Mouse (Mus musculus): Measurements from ENCODE around the gene Ralgapb.

- no peak for TF ChIP-seq CTCF (IDR thresholded peaks at IDR 0.05; ENCODE audit: control insufficient read depth, insufficient read depth, insufficient replicate concordance, low read depth, low read length)
- TF ChIP-seq POLR2A (IDR thresholded peaks at IDR 0.05; ENCODE audit: control insufficient read depth, low read depth, low read length), result no peak
These were observed 44.4 kb upstream of the Ralgapb start for GRCm38 (mm10) chr2:158365099-158365850.

Measured in testis, adult 2 months (tissue).